Mouse (Mus musculus): ENCODE data around the gene Kcnmb1.

Gene Kcnmb1

DNA sequence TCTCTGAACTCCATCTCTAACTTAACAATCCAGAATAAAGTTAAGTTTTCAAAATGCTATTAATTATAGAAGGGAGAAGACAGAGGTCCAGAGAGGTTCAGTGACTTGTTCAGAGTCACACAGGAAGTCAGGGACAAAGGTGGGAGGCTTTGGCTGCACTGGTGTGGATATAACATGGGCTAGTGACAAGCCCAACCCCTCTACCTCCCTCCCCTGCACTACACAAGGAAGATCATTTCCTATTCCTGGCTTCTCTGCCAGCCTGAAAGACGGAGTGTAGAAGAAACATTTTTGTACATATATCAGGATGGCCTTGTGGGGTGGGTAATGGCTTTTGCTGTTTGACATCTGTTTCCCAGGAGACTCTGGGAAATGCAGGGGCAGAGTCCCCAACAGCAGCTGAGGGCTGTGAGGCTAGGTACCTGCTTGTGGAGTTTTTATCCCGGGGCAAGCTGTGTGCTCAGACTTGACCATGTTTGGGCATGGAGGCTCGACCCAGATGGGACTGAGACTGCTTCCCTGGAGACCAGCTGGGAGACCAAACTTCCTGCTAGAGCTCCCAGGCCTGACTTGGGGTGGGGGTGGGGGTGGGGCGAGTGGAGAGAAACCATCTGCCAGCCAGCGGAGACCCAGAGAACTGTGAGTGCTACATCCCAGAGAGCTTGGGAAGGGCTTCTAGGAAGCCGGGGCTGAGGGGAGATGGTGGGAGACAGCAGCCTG, at the start of gene Kcnmb1:
TSS of gene Kcnmb1 (plus strand) at position 326 of the 720 bp plus-strand sequence.
- in situ Hi-C loops (cut with MboI; ENCODE audit: unreplicated experiment in 2 of 2): loop anchor here in 1 of 2 experiments (5.0 kb wide), 1 partner anchor 249 kb away; no protein-coding TSS in a partner anchor

DNA sequence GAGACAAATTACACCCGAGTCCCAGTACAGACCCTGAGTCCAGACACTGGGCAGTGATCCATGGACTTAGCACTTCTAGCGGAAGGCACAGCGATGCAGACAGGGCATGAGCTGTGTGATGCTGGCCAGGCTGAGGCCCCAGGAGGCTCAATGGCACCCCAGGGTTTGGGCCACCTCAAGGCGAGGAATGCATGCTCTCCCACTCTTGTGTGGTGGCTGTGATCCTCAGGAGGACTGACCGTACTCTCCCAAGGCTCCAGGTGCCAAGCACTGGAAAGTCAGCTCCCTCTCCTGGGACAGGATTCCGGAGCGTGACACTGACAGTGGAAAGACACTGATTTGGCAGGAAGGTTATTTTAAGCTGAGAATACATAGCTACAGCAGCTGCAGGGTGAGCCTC, 49.8 kb upstream of the Kcnmb1 start:
- in situ Hi-C loops (cut with MboI; ENCODE audit: unreplicated experiment in 2 of 2): loop anchor here in 1 of 2 experiments (10.0 kb wide), 1 partner anchor 738 kb away; no protein-coding TSS in a partner anchor

DNA sequence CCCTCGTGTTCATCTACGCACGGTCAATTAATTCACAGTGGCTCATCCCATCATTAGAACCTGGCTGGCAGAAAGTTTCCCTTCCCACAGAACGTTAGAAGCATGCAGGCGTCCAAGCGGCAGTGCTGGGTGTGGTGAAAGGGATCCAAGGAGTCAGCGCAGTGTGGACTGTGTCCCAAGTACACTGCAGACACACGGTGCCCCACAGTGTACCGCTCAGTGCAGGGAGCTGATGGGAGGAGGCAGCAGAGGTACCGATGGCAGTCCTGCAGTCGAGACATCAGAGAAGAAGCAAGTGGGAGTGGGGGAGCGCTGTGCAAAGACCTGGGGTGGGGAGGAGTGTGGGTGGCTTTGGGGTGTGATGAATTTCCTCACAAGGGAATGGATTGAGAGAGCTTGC, 48.6 kb upstream of the Kcnmb1 start:
- in situ Hi-C loops (cut with MboI; ENCODE audit: unreplicated experiment in 2 of 2): loop anchor here in 1 of 2 experiments (10.0 kb wide), 1 partner anchor 739 kb away; no protein-coding TSS in a partner anchor

DNA sequence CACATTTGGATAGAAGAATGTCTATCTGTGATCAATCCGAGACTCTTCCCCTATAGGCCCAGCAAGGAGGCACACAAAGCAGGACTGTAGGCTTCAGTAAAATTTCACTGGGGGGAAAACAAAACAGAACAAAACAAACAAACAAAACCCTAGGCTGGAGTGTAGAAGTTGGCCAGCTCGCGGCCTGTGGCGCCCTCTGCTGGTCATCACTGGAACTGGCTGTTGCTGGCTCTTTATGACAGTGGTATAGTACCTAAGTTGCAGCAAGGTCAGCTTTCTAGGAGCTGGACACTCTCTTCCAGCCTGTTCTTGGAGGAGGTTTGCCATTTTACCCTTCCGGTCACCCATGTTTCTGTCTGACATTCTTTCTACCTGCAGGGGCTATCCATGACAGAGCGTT, 45.2 kb upstream of the Kcnmb1 start:
- in situ Hi-C loops (cut with MboI; ENCODE audit: unreplicated experiment in 2 of 2): loop anchor here in 1 of 2 experiments (10.0 kb wide), 1 partner anchor 743 kb away; no protein-coding TSS in a partner anchor

DNA sequence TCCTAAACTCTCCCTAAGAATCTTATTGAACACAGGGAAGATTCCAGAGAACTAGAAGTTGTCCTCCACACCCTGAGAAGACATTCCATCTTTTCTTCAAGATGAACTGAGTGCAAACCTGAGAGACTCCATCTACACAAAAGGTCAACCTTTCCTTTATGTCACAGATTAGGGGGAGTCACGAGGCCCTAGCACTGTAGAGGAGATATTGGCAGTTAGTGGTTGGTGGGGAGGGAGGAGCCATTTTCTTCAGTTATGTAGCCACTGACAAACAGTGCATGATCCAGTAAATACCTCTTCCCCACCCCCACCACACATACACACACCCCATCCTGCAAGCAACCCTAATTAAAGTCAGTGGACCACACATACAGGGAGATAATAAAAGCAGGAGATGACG, 44.4 kb upstream of the Kcnmb1 start:
- in situ Hi-C loops (cut with MboI; ENCODE audit: unreplicated experiment in 2 of 2): loop anchor here in 1 of 2 experiments (10.0 kb wide), 1 partner anchor 744 kb away; no protein-coding TSS in a partner anchor

- in situ Hi-C loops (cut with MboI; ENCODE audit: unreplicated experiment in 2 of 2): loop anchor here in 1 of 2 experiments (10.0 kb wide), 1 partner anchor 745 kb away; no protein-coding TSS in a partner anchor
Observed at GRCm38 (mm10) chr11:33919826-33920225, 43.0 kb upstream of the Kcnmb1 start.

DNA sequence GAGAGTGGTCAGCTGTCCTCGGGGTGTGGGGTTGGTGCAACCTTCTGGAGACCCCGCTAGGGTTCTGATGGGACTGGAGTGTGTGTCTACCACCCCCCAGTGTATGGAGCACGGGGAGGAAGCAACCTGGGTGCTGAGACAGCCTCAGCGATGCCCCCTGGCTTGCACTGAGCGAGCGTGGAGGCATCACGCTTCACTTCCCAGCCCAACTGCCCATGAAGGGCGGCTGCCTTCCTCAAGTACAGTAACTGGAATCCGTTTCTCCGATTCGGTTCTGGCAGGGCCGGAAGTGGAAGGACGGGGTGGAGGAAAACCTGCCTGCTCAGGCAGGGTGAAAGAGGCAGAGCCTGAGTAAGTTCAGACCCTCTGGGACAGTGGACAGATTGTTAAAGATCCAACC, 41.4 kb upstream of the Kcnmb1 start:
- in situ Hi-C loops (cut with MboI; ENCODE audit: unreplicated experiment in 2 of 2): no loop called here

DNA sequence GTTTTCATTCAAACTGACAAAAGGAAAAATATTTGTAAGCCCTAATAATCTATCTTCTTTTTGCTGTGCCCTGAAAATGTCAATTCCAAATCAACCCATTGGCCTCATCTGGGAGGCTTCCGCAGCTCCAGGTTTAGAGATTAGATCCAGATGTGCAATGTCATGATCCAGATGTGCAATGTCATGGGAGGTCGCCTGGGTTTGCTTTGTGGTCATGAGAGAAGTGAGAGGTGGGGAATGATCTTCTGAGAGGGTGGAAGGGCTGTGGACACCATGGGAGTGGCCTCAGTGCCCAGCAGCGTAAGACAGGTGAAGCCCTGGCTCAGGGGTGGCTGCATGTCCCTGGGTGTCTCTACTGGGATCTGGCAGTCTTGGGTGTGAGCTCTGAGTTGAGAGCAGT, 39.8 kb upstream of the Kcnmb1 start:
- in situ Hi-C loops (cut with MboI; ENCODE audit: unreplicated experiment in 2 of 2): no loop called here

GRCm38 (mm10) chr11:33925778-33926177, 37.0 kb upstream of the Kcnmb1 start:
- in situ Hi-C loops (cut with MboI; ENCODE audit: unreplicated experiment in 2 of 2): no loop called here

DNA sequence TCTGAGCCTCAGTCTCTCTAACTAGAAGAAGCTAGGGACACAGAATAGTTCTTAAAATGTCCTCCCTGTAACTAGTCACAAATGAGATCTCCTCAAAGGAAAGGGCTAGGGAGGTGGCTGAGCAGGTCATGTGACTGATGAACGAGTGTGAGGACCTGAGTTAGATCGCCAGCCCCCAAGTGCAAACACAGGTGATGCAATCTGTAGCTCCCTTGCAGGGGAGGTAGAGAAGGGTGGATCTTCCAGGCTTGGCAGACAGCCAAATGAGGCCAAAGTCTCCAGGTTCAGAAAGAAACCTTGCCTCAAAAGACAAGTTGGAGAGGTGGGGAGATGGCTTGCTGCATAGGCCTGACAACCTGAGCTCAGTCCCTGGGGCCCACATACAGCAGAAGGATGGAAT, 36.3 kb upstream of the Kcnmb1 start:
- in situ Hi-C loops (cut with MboI; ENCODE audit: unreplicated experiment in 2 of 2): no loop called here

DNA sequence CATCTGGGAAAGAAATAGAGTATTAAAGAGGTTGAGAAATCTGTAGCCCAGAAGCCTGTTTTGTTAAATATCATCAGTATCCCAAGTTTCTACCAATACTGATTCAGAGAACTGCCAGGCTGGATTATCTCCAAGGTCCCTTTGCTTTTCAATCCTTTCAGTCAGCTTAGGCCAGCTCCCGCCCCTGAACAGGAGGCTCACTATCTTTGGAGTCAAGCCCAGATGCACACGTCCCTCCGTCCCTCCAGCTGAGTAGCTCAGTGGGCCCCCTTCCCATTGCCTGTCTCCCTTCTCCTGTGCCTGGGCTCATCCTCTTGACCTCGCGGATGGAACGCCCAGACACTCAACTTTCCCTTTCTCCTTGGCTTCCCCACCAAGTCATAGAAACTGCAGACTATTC, 35.5 kb upstream of the Kcnmb1 start:
- in situ Hi-C loops (cut with MboI; ENCODE audit: unreplicated experiment in 2 of 2): no loop called here

DNA sequence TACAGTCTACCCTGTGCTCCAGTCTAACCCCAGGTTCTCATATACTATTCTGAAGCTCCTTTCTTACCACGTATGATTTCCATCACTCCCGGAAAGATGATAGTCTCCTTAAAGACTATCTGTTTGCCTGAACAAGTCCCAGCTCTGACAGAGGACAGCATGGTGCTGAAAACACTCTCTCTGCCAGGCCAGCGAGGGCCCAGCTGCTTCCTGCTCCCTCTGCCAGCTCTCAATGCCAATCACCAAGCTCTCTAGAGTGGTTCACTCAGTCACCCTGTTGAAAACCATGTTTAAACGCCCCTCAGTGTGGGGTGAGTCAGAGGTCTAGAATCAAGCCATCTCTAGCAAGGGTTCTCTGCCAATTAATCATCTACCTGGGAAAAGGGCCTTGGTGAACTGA, 35.0 kb upstream of the Kcnmb1 start:
- in situ Hi-C loops (cut with MboI; ENCODE audit: unreplicated experiment in 2 of 2): no loop called here

- in situ Hi-C loops (cut with MboI; ENCODE audit: unreplicated experiment in 2 of 2): no loop called here
Observed at GRCm38 (mm10) chr11:33928658-33929057, 34.2 kb upstream of the Kcnmb1 start.

GRCm38 (mm10) chr11:33929412-33929811, 33.4 kb upstream of the Kcnmb1 start:
- in situ Hi-C loops (cut with MboI; ENCODE audit: unreplicated experiment in 2 of 2): no loop called here

DNA sequence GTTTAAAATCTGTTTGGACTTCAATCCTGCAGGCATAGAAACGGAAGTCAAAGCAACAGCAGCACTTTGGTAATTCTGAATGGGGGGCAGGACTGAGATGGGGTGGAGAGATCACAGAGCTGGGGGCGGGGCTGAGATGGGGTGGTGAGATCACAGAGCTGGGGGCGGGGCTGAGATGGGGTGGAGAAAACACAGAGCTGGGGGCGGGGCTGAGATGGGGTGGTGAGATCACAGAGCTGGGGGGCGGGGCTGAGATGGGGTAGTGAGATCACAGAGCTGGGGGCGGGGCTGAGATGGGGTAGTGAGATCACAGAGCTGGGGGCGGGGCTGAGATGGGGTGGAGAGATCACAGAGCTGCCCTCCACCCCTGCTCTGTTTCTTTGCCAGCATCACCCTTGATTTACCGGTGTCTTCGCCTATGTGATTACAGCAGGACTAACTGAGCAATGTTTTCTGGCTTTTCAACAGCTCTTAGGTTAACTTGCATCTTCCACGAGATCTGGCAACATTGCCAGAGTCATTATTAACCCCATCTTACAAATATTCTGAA, 30.9 kb upstream of the Kcnmb1 start:
- in situ Hi-C loops (cut with MboI; ENCODE audit: unreplicated experiment in 2 of 2): no loop called here

- in situ Hi-C loops (cut with MboI; ENCODE audit: unreplicated experiment in 2 of 2): no loop called here
Observed at GRCm38 (mm10) chr11:33932386-33933111, 30.3 kb upstream of the Kcnmb1 start.

DNA sequence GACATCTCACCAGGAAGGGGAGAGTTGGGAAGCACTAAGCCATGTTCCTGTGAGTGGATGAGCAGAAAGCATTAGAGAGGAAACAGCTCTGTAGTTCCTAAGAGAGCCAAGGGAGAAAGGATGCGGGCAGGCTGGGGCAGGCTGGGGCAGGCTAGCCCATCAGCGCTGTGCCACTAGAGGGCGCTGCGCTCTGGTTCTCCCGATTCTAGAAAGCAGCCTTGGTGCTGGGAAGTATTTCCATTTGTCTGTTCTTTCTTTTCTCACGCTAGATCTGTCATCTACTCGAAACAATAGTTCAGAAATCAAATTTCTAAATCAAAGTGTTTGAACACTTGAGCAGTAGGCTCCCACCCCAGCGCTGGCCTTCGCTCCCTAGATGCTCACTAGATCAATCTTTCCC, 28.5 kb upstream of the Kcnmb1 start:
- in situ Hi-C loops (cut with MboI; ENCODE audit: unreplicated experiment in 2 of 2): no loop called here

DNA sequence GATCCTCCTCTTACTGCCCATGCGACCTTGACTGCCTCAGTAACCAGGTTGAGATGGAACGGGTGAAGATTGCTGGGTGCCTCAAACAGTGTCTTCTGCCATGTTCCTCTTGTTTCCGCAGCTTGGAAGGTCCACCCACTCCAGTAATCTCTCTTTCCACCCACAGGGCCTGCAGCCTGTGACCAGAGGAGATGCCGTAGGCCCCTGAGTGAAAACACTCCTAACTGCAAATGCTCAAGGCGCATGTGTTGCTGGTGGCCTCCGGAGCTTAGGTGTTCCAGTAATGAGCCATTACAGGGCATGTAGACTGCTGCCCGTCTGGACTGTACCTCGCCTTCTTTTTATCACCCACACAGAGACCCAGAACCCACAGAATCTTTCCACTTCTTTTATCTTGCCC, 25.2 kb upstream of the Kcnmb1 start:
- in situ Hi-C loops (cut with MboI; ENCODE audit: unreplicated experiment in 2 of 2): no loop called here

DNA sequence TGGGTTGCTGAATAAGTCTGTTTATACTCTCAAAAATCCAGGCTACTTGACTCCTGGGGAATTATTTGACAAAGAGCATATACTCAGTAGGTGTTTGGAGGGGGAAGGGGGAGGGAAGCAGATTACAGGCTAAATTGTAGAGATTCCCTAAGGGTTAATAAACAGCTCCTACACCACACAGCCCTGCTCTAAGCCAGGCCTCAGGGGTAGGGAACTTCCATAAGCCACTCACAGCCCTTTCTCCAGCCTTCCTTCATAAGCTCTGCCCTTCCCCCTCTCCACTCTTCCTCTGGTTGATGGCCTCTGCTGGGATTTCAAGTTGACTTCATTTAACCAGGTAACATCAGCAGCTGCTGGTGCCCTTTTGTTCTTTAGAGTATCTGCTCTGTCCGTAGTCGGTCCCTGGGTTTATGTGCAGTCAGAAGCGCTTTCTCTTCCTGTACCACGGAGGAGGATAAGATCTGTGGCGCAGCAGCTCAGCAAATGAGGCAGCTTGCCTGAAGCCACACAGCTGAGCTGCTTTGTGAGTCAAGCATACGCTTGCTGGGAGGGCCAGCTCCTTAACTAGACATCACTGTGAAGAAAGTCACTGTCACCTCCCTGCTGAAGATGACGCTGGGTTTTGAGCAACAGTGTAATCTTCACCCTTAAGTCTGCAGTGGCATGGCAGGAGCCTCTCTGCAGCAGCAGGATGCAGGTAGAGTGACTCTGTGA, 24.1 kb upstream of the Kcnmb1 start:
- in situ Hi-C loops (cut with MboI; ENCODE audit: unreplicated experiment in 2 of 2): no loop called here

DNA sequence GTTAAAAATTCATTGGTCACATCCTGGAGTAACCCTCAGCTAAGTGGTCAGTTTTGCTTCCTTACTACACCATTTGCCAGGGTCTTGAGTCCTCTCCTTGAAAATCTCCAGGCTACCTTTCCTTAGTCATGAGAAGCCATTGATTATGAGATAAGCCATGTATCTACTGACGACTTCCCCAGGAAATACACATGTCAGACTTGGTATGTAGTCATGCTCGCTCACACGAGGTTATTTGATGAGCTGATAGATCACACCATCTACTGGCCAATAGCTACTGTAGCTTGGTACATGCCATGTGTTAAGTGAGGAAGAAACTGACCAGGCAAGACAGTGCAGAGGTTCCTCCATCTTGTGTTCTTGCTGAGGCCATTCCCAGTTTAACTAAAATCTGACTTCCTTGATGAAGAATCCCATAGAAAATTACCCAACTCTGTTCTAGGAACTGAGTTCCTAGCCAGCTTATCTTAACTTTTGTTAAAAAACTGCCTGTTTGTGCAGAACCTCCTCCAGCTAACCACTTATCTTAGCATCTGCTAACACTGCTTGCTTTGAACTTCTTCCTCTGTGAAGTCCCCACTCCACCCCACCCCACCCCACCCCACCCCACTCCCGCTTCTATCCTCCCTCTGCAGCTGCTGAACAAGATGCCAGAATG, 23.2 kb upstream of the Kcnmb1 start:
- in situ Hi-C loops (cut with MboI; ENCODE audit: unreplicated experiment in 2 of 2): no loop called here
